Mouse (Mus musculus): ENCODE measurements around the gene Klk15.

Gene Klk15

GRCm38 (mm10) chr7:43985657-43986056 is 52.1 kb downstream of the Klk15 start:
- no peak for DNase-seq (ENCODE audit: low spot score)

Data from urinary bladder, postnatal 25 days (tissue).